Mouse (Mus musculus) stomach, postnatal 0 days (tissue): ENCODE measurements at regions not wholly inside any gene's neighbourhood (a gene's known extent, or its start where the extent isn't known, plus 50 kb on each side); places are given as distances from the start of the nearest gene placed in this dataset.

Experiments
- ATAC-seq: fragments of 200-750 bp; cut with Nextera tagmentation; 2 replicates; pipeline ENCODE4 v1.8.0; 2017; ENCODE audit not compliant: low FRiP score, low TSS enrichment
- DNase-seq: peaks from one replicate; pipeline ENCODE4 v3.0.0-alpha.2; 2016; ENCODE audit warnings: low spot score
- H3K27ac ChIP-seq: fragments of 300-500 bp; sonication (generic); replicated peaks from 2 replicates; pipeline ENCODE4 v1.5.1; 2014; ENCODE audit warnings: mild to moderate bottlenecking, control low read depth
- H3K27me3 ChIP-seq: fragments of 300-500 bp; sonication (generic); 2 replicates; pipeline ENCODE4 v1.6.1; 2014; ENCODE audit warnings: low read length; ENCODE audit not compliant: control insufficient read depth, insufficient read depth
- H3K36me3 ChIP-seq: fragments of 300-500 bp; sonication (generic); 2 replicates; pipeline ENCODE4 v1.6.1; 2014; ENCODE audit warnings: low read length, mixed read lengths; ENCODE audit not compliant: control insufficient read depth, insufficient read depth
- H3K4me1 ChIP-seq: fragments of 300-500 bp; sonication (generic); replicated peaks from 2 replicates; pipeline ENCODE4 v1.6.1; 2014; ENCODE audit warnings: antibody characterized with exemption; ENCODE audit not compliant: control insufficient read depth, insufficient read depth
- H3K4me2 ChIP-seq: fragments of 300-500 bp; sonication (generic); replicated peaks from 2 replicates; pipeline ENCODE4 v1.6.1; 2014; ENCODE audit warnings: low read depth, mild to moderate bottlenecking, control low read depth, moderate library complexity
- H3K4me3 ChIP-seq: fragments of 300-500 bp; sonication (generic); 2 replicates; pipeline ENCODE4 v1.5.1; 2014; ENCODE audit warnings: low read depth, low read length, control low read depth
- H3K9ac ChIP-seq: fragments of 300-500 bp; sonication (generic); 2 replicates; pipeline ENCODE4 v1.6.1; 2014; ENCODE audit warnings: mild to moderate bottlenecking, low read length, control low read depth, mixed read lengths
- H3K9me3 ChIP-seq: fragments of 300-500 bp; sonication (generic); 2 replicates; pipeline ENCODE4 v1.6.1; 2016; ENCODE audit warnings: low read length; ENCODE audit not compliant: control insufficient read depth
- CTCF ChIP-seq: IDR thresholded peaks from 2 replicates; pipeline ENCODE4 v1.5.1; 2016; ENCODE audit warnings: antibody characterized with exemption, low read depth, mild to moderate bottlenecking, moderate library complexity
- EP300 ChIP-seq: optimal IDR thresholded peaks from 2 replicates; pipeline ENCODE3; 2016; ENCODE audit warnings: antibody characterized with exemption
- WGBS: fragments of 180-500 bp; shearing (Covaris S2); extraction: QIAGEN DNeasy Blood & Tissue Kit; methylation state at CpG from one replicate; pipeline ENCODE4 v1.1.7; 2014; 5-methylcytosine and 5-hydroxymethylcytosine counted together

- Histone ChIP-seq H3K27ac (no peak overlapping the region), H3K4me2 (no peak overlapping the region), H3K4me3 (no peak overlapping the region), H3K27me3 (no peaks in the 10 kb centered on the region), H3K9ac (no peak overlapping the region), H3K9me3 (no peaks in the 10 kb centered on the region), H3K4me1 (no peaks in the 10 kb centered on the region), H3K36me3 (no peaks in the 10 kb centered on the region)
- WGBS: 87% methylated on average over 5 of the region's 5 CpGs
- no peak for ATAC-seq
- TF ChIP-seq EP300 (no peak), CTCF (no peak)
- DNase-seq: no peak
Observed at GRCm38 (mm10) chr12:13035108-13035741, 93.5 kb upstream of the Mycn start.

GRCm38 (mm10) chr12:13030333-13030732, 88.6 kb upstream of the Mycn start:
- Histone ChIP-seq H3K27ac (no peak overlapping the region), H3K4me1 (no peaks in the 10 kb centered on the region), H3K9me3 (no peaks in the 10 kb centered on the region), H3K4me2 (no peak overlapping the region), H3K9ac (no peak overlapping the region), H3K27me3 (no peaks in the 10 kb centered on the region), H3K4me3 (no peak overlapping the region), H3K36me3 (no peaks in the 10 kb centered on the region)
- ATAC-seq: no peak
- 76% methylated on average over 7 of the region's 7 CpGs for WGBS
- DNase-seq: no peak
- TF ChIP-seq EP300 (no peak), CTCF (no peak)

GRCm38 (mm10) chr12:13028086-13028485, 86.4 kb upstream of the Mycn start:
- Histone ChIP-seq H3K4me2 (no peak overlapping the region), H3K36me3 (no peaks in the 10 kb centered on the region), H3K27ac (no peak overlapping the region), H3K9me3 (no peaks in the 10 kb centered on the region), H3K27me3 (no peaks in the 10 kb centered on the region), H3K9ac (no peak overlapping the region), H3K4me1 (no peaks in the 10 kb centered on the region), H3K4me3 (no peak overlapping the region)
- no peak for DNase-seq
- WGBS: 19% methylated on average over 3 of the region's 3 CpGs
- TF ChIP-seq EP300 (no peak), CTCF (no peak)
- ATAC-seq: no peak

- no peak overlapping the region for H3K9ac ChIP-seq
- WGBS: 41% methylated on average over 7 of the region's 7 CpGs
- TF ChIP-seq CTCF: no peak
- no peak for TF ChIP-seq EP300
- ATAC-seq (peak; percentile 88), DNase-seq (peak; percentile 71)
- no peaks in the 10 kb centered on the region for H3K36me3 ChIP-seq
- H3K4me3 ChIP-seq: no peak overlapping the region
- H3K4me1 ChIP-seq: no peaks in the 10 kb centered on the region
- H3K27me3 ChIP-seq: no peaks in the 10 kb centered on the region
- H3K27ac ChIP-seq: no peak overlapping the region
- H3K9me3 ChIP-seq: no peaks in the 10 kb centered on the region
- H3K4me2 ChIP-seq: no peak overlapping the region
Observed at GRCm38 (mm10) chr12:13026041-13026580, 84.4 kb upstream of the Mycn start.

- no peak for TF ChIP-seq CTCF
- TF ChIP-seq EP300: no peak
- Histone ChIP-seq H3K27ac (no peak overlapping the region), H3K4me3 (no peak overlapping the region), H3K9ac (no peak overlapping the region), H3K4me2 (no peak overlapping the region), H3K9me3 (no peaks in the 10 kb centered on the region), H3K4me1 (no peaks in the 10 kb centered on the region), H3K27me3 (no peaks in the 10 kb centered on the region), H3K36me3 (no peaks in the 10 kb centered on the region)
- WGBS: 76% methylated on average over 8 of the region's 8 CpGs
- no peak for DNase-seq
- no peak for ATAC-seq
Observed at GRCm38 (mm10) chr12:13024215-13024841, 82.6 kb upstream of the Mycn start.
